Mouse (Mus musculus) liver, embryonic 14.5 days (tissue): ENCODE measurements around the gene Tfap2a. TPM values are rescaled to one million over a fixed set of nuclear protein-coding genes. Genes with fewer than 3 reads are reported as not detected.

ENCODE experiments used
- ATAC-seq: fragments of 200-750 bp; cut with Nextera tagmentation; 2 replicates; pipeline ENCODE4 v1.8.0; 2017; ENCODE audit warnings: moderate number of reproducible peaks, mild to moderate bottlenecking, moderate library complexity; ENCODE audit not compliant: insufficient read depth
- DNase-seq, 3 experiments: peaks; one replicate each; pipeline ENCODE4 v3.0.0-alpha.2; 2012 to 2013; ENCODE audit warnings: low read depth in 3 of 3, low spot score in 3 of 3
- H3K27ac ChIP-seq: fragments of 300-500 bp; sonication (generic); 2 replicates; pipeline ENCODE4 v1.5.1; 2014; ENCODE audit warnings: moderate library complexity, mild to moderate bottlenecking, control low read depth, inconsistent platforms
- H3K27me3 ChIP-seq: fragments of 300-500 bp; sonication (generic); 2 replicates; pipeline ENCODE4 v1.6.1; 2014; ENCODE audit warnings: mild to moderate bottlenecking, low read length, moderate library complexity; ENCODE audit not compliant: control insufficient read depth, insufficient read depth
- H3K36me3 ChIP-seq: fragments of 300-500 bp; sonication (generic); replicated peaks from 2 replicates; pipeline ENCODE4 v1.6.1; 2014; ENCODE audit warnings: low read depth; ENCODE audit not compliant: control insufficient read depth, insufficient read depth
- H3K4me1 ChIP-seq, 2 experiments: fragments of 200-500 bp in 1 of 2; fragments of 300-500 bp in 1 of 2; sonication (generic) in 1 of 2; replicated peaks; 2 replicates each; pipeline ENCODE4 v1.6.1; 2012 to 2014; ENCODE audit warnings: antibody characterized with exemption in 1 of 2, inconsistent platforms in 1 of 2, low read length in 1 of 2; ENCODE audit not compliant: control insufficient read depth in 2 of 2, insufficient read depth in 2 of 2
- H3K4me2 ChIP-seq: fragments of 300-500 bp; sonication (generic); 2 replicates; pipeline ENCODE4 v1.6.1; 2014; ENCODE audit warnings: low read depth, mild to moderate bottlenecking, control low read depth, moderate library complexity
- H3K4me3 ChIP-seq, 2 experiments: fragments of 200-500 bp in 1 of 2; fragments of 300-500 bp in 1 of 2; sonication (generic) in 1 of 2; 2 replicates each; pipeline ENCODE4 v1.5.1; 2012 to 2014; ENCODE audit warnings: low read depth in 2 of 2, low read length in 2 of 2, mild to moderate bottlenecking in 2 of 2, control low read depth in 1 of 2, inconsistent platforms in 1 of 2, moderate library complexity in 1 of 2; ENCODE audit not compliant: insufficient read depth in 1 of 2
- H3K9ac ChIP-seq: fragments of 300-500 bp; sonication (generic); replicated peaks from 2 replicates; pipeline ENCODE4 v1.6.1; 2014; ENCODE audit warnings: mild to moderate bottlenecking, control low read depth, moderate library complexity
- H3K9me3 ChIP-seq: fragments of 300-500 bp; sonication (generic); 2 replicates; pipeline ENCODE4 v1.6.1; 2016; ENCODE audit warnings: low read length, mixed read lengths; ENCODE audit not compliant: control insufficient read depth
- CTCF ChIP-seq: IDR thresholded peaks from 2 replicates; pipeline ENCODE4 v1.5.1; 2016; ENCODE audit warnings: antibody characterized with exemption, low read depth, control low read depth
- EP300 ChIP-seq: IDR thresholded peaks from 2 replicates; pipeline ENCODE4 v1.6.1; 2016; ENCODE audit warnings: antibody characterized with exemption, low read depth
- WGBS: fragments of 180-500 bp; shearing (Covaris S2); extraction: QIAGEN DNeasy Blood & Tissue Kit; methylation state at CpG from one replicate; pipeline ENCODE4 v1.1.7; 2014; ENCODE audit not compliant: insufficient replicate concordance; 5-methylcytosine and 5-hydroxymethylcytosine counted together
- polyA plus RNA-seq, 2 experiments: library from polyadenylated mRNA; depleted of rRNA in 1 of 2; stranded (reverse) in 1 of 2; unstranded in 1 of 2; fragments of >200 nt; fragmentation: Nextera tagmentation in 1 of 2; extraction: Ambion mirVana in 1 of 2; gene quantifications; 2 replicates each; pipeline versions ENCODE4 v1.2.1 to v1.2.3; 2012 to 2014

Tfap2a gene
- polyA plus RNA-seq, 2 experiments: 0.02 TPM; not detected in 1

- 4% methylated on average over 25 of the region's 25 CpGs for WGBS
Measured at GRCm38 (mm10) chr13:40741841-40742550, 3.8 kb upstream of the Tfap2a start.

GRCm38 (mm10) chr13:40741436-40741835 is 3.3 kb upstream of the Tfap2a start:
- TF ChIP-seq EP300 (no peak), CTCF (no peak)

More at GRCm38 (mm10) chr13:40741841-40742550, 3.8 kb upstream of the Tfap2a start:
- Histone ChIP-seq H3K9ac (no peak overlapping the region), H3K27ac (no peak overlapping the region), H3K27me3 (peaks cover 87% of the 10 kb centered on the region), H3K4me1 (no peaks in the 10 kb centered on the region), H3K9me3 (no peaks in the 10 kb centered on the region), H3K4me2 (no peak overlapping the region), H3K36me3 (no peaks in the 10 kb centered on the region), H3K4me3 (no peak overlapping the region)
- TF ChIP-seq EP300 (no peak), CTCF (no peak)
- no peak for DNase-seq
- ATAC-seq: no peak

GRCm38 (mm10) chr13:40740727-40741360 is 2.7 kb upstream of the Tfap2a start:
- no peak overlapping the region for H3K27ac ChIP-seq
- no peak for TF ChIP-seq EP300
- no peak for TF ChIP-seq CTCF
- no peak overlapping the region for H3K4me2 ChIP-seq
- H3K27me3 ChIP-seq: peaks cover 98% of the 10 kb centered on the region
- no peaks in the 10 kb centered on the region for H3K36me3 ChIP-seq
- H3K4me1 ChIP-seq: no peaks in the 10 kb centered on the region
- H3K9ac ChIP-seq: no peak overlapping the region
- H3K4me3 ChIP-seq: no peak overlapping the region
- no peaks in the 10 kb centered on the region for H3K9me3 ChIP-seq
- ATAC-seq: no peak
- no peak for DNase-seq
- 2% methylated on average over 19 of the region's 19 CpGs for WGBS

More at GRCm38 (mm10) chr13:40741436-40741835, 3.3 kb upstream of the Tfap2a start:
- H3K9me3 ChIP-seq: no peaks in the 10 kb centered on the region
- peaks cover 92% of the 10 kb centered on the region for H3K27me3 ChIP-seq
- H3K9ac ChIP-seq: no peak overlapping the region
- H3K4me2 ChIP-seq: no peak overlapping the region
- no peaks in the 10 kb centered on the region for H3K36me3 ChIP-seq
- ATAC-seq (no peak), DNase-seq (no peak)
- H3K4me1 ChIP-seq: no peaks in the 10 kb centered on the region
- 1% methylated on average over 7 of the region's 7 CpGs for WGBS
- H3K27ac ChIP-seq: no peak overlapping the region
- H3K4me3 ChIP-seq: no peak overlapping the region

- DNase-seq (no peak), ATAC-seq (no peak)
- Histone ChIP-seq H3K9ac (no peak overlapping the region), H3K36me3 (no peaks in the 10 kb centered on the region), H3K4me1 (no peaks in the 10 kb centered on the region), H3K4me3 (no peak overlapping the region), H3K9me3 (no peaks in the 10 kb centered on the region), H3K27me3 (peaks cover 99% of the 10 kb centered on the region), H3K27ac (no peak overlapping the region), H3K4me2 (no peak overlapping the region)
- 5% methylated on average over 10 of the region's 10 CpGs for WGBS
- TF ChIP-seq EP300 (no peak), CTCF (no peak)
Measured at GRCm38 (mm10) chr13:40739901-40740300, 1.7 kb upstream of the Tfap2a start.

GRCm38 (mm10) chr13:40739121-40739650 is 1.0 kb upstream of the Tfap2a start:
- Histone ChIP-seq H3K4me2 (no peak overlapping the region), H3K9me3 (no peaks in the 10 kb centered on the region), H3K27me3 (peaks cover 99% of the 10 kb centered on the region), H3K4me3 (no peak overlapping the region), H3K27ac (no peak overlapping the region), H3K9ac (no peak overlapping the region), H3K4me1 (no peaks in the 10 kb centered on the region), H3K36me3 (no peaks in the 10 kb centered on the region)
- DNase-seq: no peak
- TF ChIP-seq EP300: no peak
- TF ChIP-seq CTCF: no peak
- 3% methylated on average over 17 of the region's 17 CpGs for WGBS
- ATAC-seq: no peak
